Mouse (Mus musculus) limb, embryonic 15.5 days (tissue): ENCODE measurements around the gene Dnaja3. TPM values are rescaled to one million over a fixed set of nuclear protein-coding genes. Genes with fewer than 3 reads are reported as not detected.

Experiments used
- ATAC-seq: fragments of 200-750 bp; cut with Nextera tagmentation; 2 replicates; pipeline ENCODE4 v1.8.0; 2017; ENCODE audit warnings: low read depth, moderate TSS enrichment; ENCODE audit not compliant: insufficient number of reproducible peaks, low FRiP score, low TSS enrichment
- H3K27ac ChIP-seq: fragments of 300-500 bp; sonication (generic); 2 replicates; pipeline ENCODE4 v1.5.1; 2015; ENCODE audit warnings: moderate library complexity, mild to moderate bottlenecking, inconsistent platforms
- H3K27me3 ChIP-seq: fragments of 300-500 bp; sonication (generic); 2 replicates; pipeline ENCODE4 v1.6.1; 2015; ENCODE audit warnings: inconsistent platforms
- H3K36me3 ChIP-seq: fragments of 300-500 bp; sonication (generic); 2 replicates; pipeline ENCODE4 v1.6.1; 2015; ENCODE audit warnings: inconsistent platforms
- H3K4me1 ChIP-seq: fragments of 300-500 bp; sonication (generic); 2 replicates; pipeline ENCODE4 v1.6.1; 2015; ENCODE audit warnings: inconsistent platforms
- H3K4me2 ChIP-seq: fragments of 300-500 bp; sonication (generic); 2 replicates; pipeline ENCODE4 v1.6.1; 2015; ENCODE audit warnings: mild to moderate bottlenecking, inconsistent platforms
- H3K4me3 ChIP-seq: fragments of 300-500 bp; sonication (generic); 2 replicates; pipeline ENCODE4 v1.5.1; 2015; ENCODE audit warnings: mild to moderate bottlenecking, inconsistent platforms
- H3K9ac ChIP-seq: fragments of 300-500 bp; sonication (generic); 2 replicates; pipeline ENCODE4 v1.6.1; 2015; ENCODE audit warnings: inconsistent platforms
- H3K9me3 ChIP-seq: fragments of 300-500 bp; sonication (generic); 2 replicates; pipeline ENCODE4 v1.6.1; 2016; ENCODE audit warnings: inconsistent platforms
- WGBS: fragments of 180-500 bp; shearing (Covaris S2); methylation state at CpG from one replicate; pipeline ENCODE4 v1.1.7; 2015; 5-methylcytosine and 5-hydroxymethylcytosine counted together
- polyA plus RNA-seq: library from polyadenylated mRNA; unstranded; fragments of >200 nt; fragmentation: Nextera tagmentation; extraction: Ambion mirVana; gene quantifications from 2 replicates; pipeline ENCODE4 v1.2.1, GENCODE M21; 2015

The Dnaja3 gene
- polyA plus RNA-seq, 1 experiment from 2014 or later = 60.5 TPM

GRCm38 (mm10) chr16:4713861-4714710, 74.3 kb downstream of the Dnaja3 start:
- no peak for ATAC-seq
- no peak overlapping the region for H3K4me2 ChIP-seq
- peaks cover 69% of the 10 kb centered on the region for H3K36me3 ChIP-seq
- peaks cover 5% of the 10 kb centered on the region; the same call in 1 of the 2 replicates for H3K4me1 ChIP-seq
- no peak overlapping the region for H3K27ac ChIP-seq
- no peak overlapping the region for H3K4me3 ChIP-seq
- H3K9me3 ChIP-seq = no peaks in the 10 kb centered on the region
- no peak overlapping the region for H3K9ac ChIP-seq
- 88% methylated on average over 17 of the region's 17 CpGs for WGBS
- no peaks in the 10 kb centered on the region for H3K27me3 ChIP-seq

GRCm38 (mm10) chr16:4717866-4718265, 78.1 kb downstream of the Dnaja3 start:
- H3K36me3 ChIP-seq = peaks cover 34% of the 10 kb centered on the region
- peaks cover 5% of the 10 kb centered on the region for H3K4me1 ChIP-seq
- no peaks in the 10 kb centered on the region for H3K9me3 ChIP-seq
- H3K9ac ChIP-seq = no peak overlapping the region
- no peak overlapping the region for H3K27ac ChIP-seq
- H3K27me3 ChIP-seq = no peaks in the 10 kb centered on the region
- WGBS = 52% methylated on average over 3 of the region's 3 CpGs
- ATAC-seq = no peak
- peak overlapping the region; percentile 72 for H3K4me2 ChIP-seq
- H3K4me3 ChIP-seq = peak overlapping the region; percentile 61

GRCm38 (mm10) chr16:4718753-4719518, 79.1 kb downstream of the Dnaja3 start, which contains the start of gene Nmral1:
Nmral1 (minus strand) TSS chr16:4719356.
- peak within 1 kb of the TSS; percentile 87 for H3K27ac ChIP-seq
- peak; percentile 83 for ATAC-seq
- peaks cover 5% of the 10 kb centered on the region for H3K4me1 ChIP-seq
- peak within 1 kb of the TSS; percentile 59 for H3K9ac ChIP-seq
- H3K4me3 ChIP-seq = peak within 1 kb of the TSS; percentile 61
- peak within 1 kb of the TSS; percentile 72 for H3K4me2 ChIP-seq
- H3K36me3 ChIP-seq = peaks cover 23% of the 10 kb centered on the region
- no peaks in the 10 kb centered on the region for H3K9me3 ChIP-seq
- WGBS = 14% methylated on average over 33 of the region's 33 CpGs
- H3K27me3 ChIP-seq = no peaks in the 10 kb centered on the region

- H3K4me3 ChIP-seq = no peak overlapping the region
- no peaks in the 10 kb centered on the region for H3K36me3 ChIP-seq
- no peak for ATAC-seq
- no peaks in the 10 kb centered on the region for H3K9me3 ChIP-seq
- H3K9ac ChIP-seq = no peak overlapping the region
- WGBS = 78% methylated on average over 7 of the region's 7 CpGs
- H3K4me1 ChIP-seq = peaks cover 17% of the 10 kb centered on the region
- no peak overlapping the region for H3K4me2 ChIP-seq
- no peak overlapping the region for H3K27ac ChIP-seq
- no peaks in the 10 kb centered on the region for H3K27me3 ChIP-seq
These were observed 82.5 kb downstream of the Dnaja3 start for GRCm38 (mm10) chr16:4722128-4722914.

GRCm38 (mm10) chr16:4722915-4723209, 83.1 kb downstream of the Dnaja3 start:
- H3K27me3 ChIP-seq = no peaks in the 10 kb centered on the region
- H3K27ac ChIP-seq = no peak overlapping the region
- H3K9ac ChIP-seq = no peak overlapping the region
- WGBS = 65% methylated on average over 3 of the region's 3 CpGs
- no peak overlapping the region for H3K4me3 ChIP-seq
- ATAC-seq = no peak
- H3K4me2 ChIP-seq = no peak overlapping the region
- peaks cover 17% of the 10 kb centered on the region for H3K4me1 ChIP-seq
- H3K9me3 ChIP-seq = no peaks in the 10 kb centered on the region
- H3K36me3 ChIP-seq = no peaks in the 10 kb centered on the region

- Histone ChIP-seq H3K4me3 (no peak overlapping the region), H3K4me2 (no peak overlapping the region)
These were observed 85.5 kb downstream of the Dnaja3 start for GRCm38 (mm10) chr16:4725266-4725665.

GRCm38 (mm10) chr16:4725780-4726527, 86.2 kb downstream of the Dnaja3 start, which contains the start of gene Hmox2:
Hmox2 (plus strand) TSS chr16:4726361.
- Histone ChIP-seq H3K9me3 (no peaks in the 10 kb centered on the region), H3K36me3 (no peaks in the 10 kb centered on the region), H3K27me3 (no peaks in the 10 kb centered on the region), H3K4me3 (peak within 1 kb of the TSS; percentile 94), H3K4me1 (peaks cover 14% of the 10 kb centered on the region), H3K9ac (peak within 1 kb of the TSS; percentile 95), H3K27ac (peak within 1 kb of the TSS; percentile 89), H3K4me2 (peak within 1 kb of the TSS; percentile 80)
- peak; percentile 92 for ATAC-seq
- WGBS = 5% methylated on average over 35 of the region's 35 CpGs

More at GRCm38 (mm10) chr16:4725266-4725665, 85.5 kb downstream of the Dnaja3 start:
- Histone ChIP-seq H3K4me1 (peaks cover 14% of the 10 kb centered on the region), H3K27ac (no peak overlapping the region), H3K9ac (no peak overlapping the region), H3K27me3 (no peaks in the 10 kb centered on the region), H3K36me3 (no peaks in the 10 kb centered on the region), H3K9me3 (no peaks in the 10 kb centered on the region)
- ATAC-seq = no peak
- 64% methylated on average over 4 of the region's 4 CpGs for WGBS

- H3K4me1 ChIP-seq = peaks cover 16% of the 10 kb centered on the region
- no peaks in the 10 kb centered on the region for H3K36me3 ChIP-seq
- H3K27ac ChIP-seq = peak overlapping the region; percentile 89
- H3K4me3 ChIP-seq = peak overlapping the region; percentile 94
- peak; percentile 19; the same call in 1 of the 2 replicates for ATAC-seq
- peak overlapping the region; percentile 80 for H3K4me2 ChIP-seq
- H3K27me3 ChIP-seq = no peaks in the 10 kb centered on the region
- peak overlapping the region; percentile 95 for H3K9ac ChIP-seq
- WGBS = under 1% methylated on average over 40 of the region's 40 CpGs
- no peaks in the 10 kb centered on the region for H3K9me3 ChIP-seq
These were observed 86.8 kb downstream of the Dnaja3 start for GRCm38 (mm10) chr16:4726528-4727128.

- no peaks in the 10 kb centered on the region for H3K27me3 ChIP-seq
- H3K9ac ChIP-seq = no peak overlapping the region
- no peak overlapping the region for H3K27ac ChIP-seq
- no peaks in the 10 kb centered on the region for H3K36me3 ChIP-seq
- peak overlapping the region; percentile 94; the same call in 1 of the 2 replicates for H3K4me3 ChIP-seq
- H3K9me3 ChIP-seq = no peaks in the 10 kb centered on the region
- ATAC-seq = no peak
- peaks cover 17% of the 10 kb centered on the region for H3K4me1 ChIP-seq
- WGBS = 84% methylated on average over 1 of the region's 1 CpGs
- 0 out of 2 replicates have a peak overlapping the region, but pooled peaks have one; percentile 80 for H3K4me2 ChIP-seq
These were observed 87.7 kb downstream of the Dnaja3 start for GRCm38 (mm10) chr16:4727526-4727925.

GRCm38 (mm10) chr16:4727963-4728362, 88.2 kb downstream of the Dnaja3 start:
- Histone ChIP-seq H3K9ac (no peak overlapping the region), H3K4me3 (no peak overlapping the region), H3K27me3 (no peaks in the 10 kb centered on the region), H3K27ac (no peak overlapping the region), H3K36me3 (no peaks in the 10 kb centered on the region), H3K9me3 (no peaks in the 10 kb centered on the region), H3K4me2 (no peak overlapping the region), H3K4me1 (peaks cover 17% of the 10 kb centered on the region)
- 40% methylated on average over 1 of the region's 1 CpGs for WGBS
- ATAC-seq = no peak
